Mouse (Mus musculus): ENCODE measurements around the gene Cemip.
"Not testable (repeated sequence)": the region's sequence is repeated elsewhere in the genome, so short reads cannot be mapped to it uniquely, and the experiment has no call there.

The Cemip gene

DNA sequence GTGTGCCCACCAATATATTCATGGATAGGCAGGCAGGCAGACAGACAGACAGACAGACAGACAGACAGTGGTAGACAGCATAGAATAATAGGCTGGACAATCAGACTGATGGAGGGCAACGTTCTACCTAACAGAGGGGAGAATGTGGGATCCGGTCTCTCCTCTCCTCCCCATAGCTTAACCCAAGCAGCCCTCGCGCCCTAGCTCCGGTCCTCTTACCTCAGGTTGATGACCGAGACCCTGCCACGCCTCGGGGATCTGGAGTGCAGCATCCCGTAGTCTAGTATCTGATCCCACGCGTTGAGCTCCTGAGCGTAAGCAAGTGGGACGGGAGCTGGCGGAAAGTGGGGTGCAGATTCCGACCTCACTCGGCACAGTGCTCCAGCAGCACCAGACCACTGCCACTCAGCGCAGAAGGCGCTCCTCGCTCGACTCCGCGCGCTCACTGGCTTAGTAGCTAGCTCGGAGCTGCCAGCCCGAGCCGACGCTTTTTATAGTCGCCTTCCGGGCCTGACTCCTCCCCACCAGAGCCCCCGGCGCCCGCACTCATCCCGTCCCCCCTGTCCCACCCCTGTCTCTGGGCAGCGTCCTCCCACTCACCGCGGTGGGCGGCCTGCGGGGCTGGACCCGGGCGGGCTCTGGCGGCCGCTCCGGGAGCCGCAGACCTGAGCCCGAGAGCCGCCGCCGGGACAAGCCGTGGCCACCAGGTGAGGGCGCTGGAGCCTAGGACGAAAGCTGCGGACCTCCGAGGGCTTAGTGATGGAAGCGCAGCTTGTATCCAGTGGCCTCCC, at the start of gene Cemip:
Gene Cemip (minus strand): TSS at position 464 of the 791 bp plus-strand sequence.
- ATAC-seq (ENCODE audit: insufficient number of reproducible peaks, low FRiP score, low TSS enrichment) = peak; percentile 77

DNA sequence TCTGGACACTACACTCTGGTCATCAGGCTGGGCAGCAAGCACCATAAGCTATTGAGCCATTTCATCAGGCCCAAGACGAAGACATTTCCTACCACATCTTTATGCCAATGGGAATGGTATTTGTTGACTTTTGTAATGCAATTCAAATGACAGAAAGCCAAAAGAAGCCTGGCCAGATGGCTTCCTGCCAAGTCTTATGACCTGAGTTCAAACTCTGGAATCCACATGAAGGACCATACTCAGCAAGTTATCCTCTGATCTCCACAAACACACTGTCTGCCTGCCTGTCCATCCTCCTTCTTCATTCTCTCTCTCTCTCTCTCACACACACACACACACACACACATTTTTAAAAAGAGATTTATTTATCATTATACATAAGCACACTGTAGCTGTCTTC, 46.4 kb upstream of the Cemip start:
- ATAC-seq (ENCODE audit: insufficient number of reproducible peaks, low FRiP score, low TSS enrichment) = no peak

DNA sequence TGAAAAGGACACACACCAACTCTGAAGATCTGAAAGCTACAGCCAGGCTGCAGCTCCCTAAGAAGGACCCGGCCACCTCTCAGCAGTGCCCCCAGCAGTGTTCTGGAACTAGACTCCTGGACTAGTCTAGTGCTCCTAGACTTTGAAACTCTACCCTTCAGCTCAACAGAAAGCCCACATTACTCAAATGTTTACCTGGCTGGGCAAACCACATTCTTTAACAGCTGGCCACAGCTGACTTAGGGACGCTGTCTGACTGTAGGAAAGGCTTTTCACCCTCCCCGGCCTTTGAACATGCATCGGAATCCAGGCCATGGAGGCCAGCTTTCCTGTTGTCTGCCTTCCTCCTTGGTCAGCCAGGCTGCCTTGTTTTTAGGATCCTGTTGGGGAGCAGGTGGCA, 45.4 kb upstream of the Cemip start:
- no peak for ATAC-seq (ENCODE audit: insufficient number of reproducible peaks, low FRiP score, low TSS enrichment)

DNA sequence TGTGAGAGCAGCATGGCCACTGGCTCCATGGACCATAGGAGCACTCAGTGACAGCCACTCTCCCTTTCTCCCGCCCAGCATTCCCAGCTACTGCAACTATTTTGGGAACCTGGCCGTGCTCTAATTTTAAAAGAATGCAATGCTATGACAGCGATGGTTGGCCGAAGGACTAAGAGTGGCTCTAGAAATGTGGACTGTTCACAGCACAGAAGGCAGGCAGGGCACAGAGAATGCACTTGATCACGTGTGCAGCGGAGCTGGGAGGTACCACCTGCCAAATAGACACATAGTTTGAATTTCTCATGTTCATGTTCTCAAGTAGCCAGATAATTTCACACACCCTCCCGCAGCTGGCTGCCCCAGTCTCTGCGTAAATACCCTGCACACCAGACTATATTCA, 42.4 kb upstream of the Cemip start:
- ATAC-seq (ENCODE audit: insufficient number of reproducible peaks, low FRiP score, low TSS enrichment) = peak; percentile 54

DNA sequence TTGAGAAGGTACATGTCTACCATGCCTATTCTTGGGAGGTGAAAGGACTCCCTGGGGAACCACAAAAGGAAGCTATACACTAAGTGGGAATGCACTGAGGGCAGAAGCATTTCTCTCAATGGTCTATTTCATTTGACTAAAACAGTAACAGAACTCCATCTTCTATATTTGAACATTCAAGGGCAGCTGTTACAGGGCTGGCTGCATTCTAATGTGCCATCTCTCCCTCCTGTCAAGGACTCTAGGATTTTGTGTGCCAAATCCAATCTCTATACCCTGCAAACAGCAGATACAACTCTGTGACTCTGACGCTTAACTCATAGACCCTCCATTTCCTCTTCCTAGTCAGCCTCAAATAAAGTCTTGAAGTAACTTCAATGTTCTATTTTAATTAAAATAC, 39.4 kb upstream of the Cemip start:
- ATAC-seq (ENCODE audit: insufficient number of reproducible peaks, low FRiP score, low TSS enrichment) = no peak

DNA sequence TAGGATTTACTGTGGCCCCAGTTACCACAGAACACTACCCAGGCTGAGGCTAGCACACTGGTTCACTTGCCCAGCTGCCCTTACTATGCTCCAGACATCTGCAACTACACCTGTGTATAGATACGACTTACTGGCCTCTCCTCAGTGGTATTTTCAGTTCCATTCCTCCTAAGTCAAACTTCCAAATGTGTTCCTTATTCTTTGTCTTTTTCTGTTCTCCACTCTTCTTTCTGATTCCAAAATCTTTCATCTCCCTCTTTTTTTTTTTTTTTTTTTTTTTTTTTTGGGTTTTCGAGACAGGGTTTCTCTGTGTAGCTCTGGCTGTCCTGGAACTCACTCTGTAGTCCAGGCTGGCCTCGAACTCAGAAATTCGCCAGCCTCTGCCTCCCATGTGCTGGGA, 37.3 kb upstream of the Cemip start:
- ATAC-seq (ENCODE audit: insufficient number of reproducible peaks, low FRiP score, low TSS enrichment) = not testable (repeated sequence)

DNA sequence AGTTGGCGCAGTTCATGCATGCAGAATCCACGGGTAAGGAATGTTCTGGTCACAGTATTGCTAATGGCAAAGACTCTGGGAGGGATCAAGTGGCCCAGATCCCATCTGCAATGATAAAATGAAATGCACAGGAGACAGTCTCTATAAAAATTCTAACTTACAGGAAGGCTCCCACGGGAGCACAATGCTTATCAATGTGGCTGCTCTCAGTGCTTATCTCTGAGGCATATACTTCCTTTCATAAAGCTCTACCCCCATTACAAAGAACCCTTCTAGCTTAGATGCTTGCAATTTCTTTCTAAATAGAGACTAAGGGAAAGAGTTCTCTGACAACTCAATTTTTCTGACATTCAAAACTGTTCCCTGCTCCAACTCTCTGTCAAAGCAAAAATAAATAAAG, 35.5 kb upstream of the Cemip start:
- ATAC-seq (ENCODE audit: insufficient number of reproducible peaks, low FRiP score, low TSS enrichment) = no peak

DNA sequence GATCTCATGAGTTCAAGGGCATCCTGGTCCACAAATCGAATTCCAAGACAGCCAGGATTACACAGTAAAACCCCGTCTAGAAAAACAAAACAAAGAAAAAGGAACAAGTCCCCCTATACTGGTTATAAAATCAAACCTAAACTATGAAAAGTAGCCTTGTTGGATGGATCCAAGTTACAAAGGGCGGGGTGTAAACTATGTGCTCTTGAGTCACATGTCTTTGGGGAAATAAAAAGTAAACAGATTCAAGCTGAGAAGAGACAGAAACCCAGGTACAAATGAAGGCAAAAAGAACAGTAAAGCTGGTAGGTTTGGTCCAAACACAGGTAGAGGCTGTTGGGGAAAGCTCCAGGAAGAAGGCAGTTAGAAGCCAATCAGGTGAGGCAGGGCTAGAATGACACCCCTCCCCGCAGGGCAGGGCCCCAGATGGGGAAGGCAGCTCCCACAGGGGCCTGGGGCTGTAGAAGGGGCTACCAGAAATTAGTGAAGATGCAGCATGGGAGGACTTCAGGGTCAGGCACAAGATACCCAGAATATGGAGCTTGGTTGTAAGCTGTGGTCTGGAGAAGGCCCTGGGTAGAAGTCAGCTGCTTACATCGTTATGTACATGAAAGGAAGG, 33.9 kb upstream of the Cemip start:
- ATAC-seq (ENCODE audit: insufficient number of reproducible peaks, low FRiP score, low TSS enrichment) = no peak

DNA sequence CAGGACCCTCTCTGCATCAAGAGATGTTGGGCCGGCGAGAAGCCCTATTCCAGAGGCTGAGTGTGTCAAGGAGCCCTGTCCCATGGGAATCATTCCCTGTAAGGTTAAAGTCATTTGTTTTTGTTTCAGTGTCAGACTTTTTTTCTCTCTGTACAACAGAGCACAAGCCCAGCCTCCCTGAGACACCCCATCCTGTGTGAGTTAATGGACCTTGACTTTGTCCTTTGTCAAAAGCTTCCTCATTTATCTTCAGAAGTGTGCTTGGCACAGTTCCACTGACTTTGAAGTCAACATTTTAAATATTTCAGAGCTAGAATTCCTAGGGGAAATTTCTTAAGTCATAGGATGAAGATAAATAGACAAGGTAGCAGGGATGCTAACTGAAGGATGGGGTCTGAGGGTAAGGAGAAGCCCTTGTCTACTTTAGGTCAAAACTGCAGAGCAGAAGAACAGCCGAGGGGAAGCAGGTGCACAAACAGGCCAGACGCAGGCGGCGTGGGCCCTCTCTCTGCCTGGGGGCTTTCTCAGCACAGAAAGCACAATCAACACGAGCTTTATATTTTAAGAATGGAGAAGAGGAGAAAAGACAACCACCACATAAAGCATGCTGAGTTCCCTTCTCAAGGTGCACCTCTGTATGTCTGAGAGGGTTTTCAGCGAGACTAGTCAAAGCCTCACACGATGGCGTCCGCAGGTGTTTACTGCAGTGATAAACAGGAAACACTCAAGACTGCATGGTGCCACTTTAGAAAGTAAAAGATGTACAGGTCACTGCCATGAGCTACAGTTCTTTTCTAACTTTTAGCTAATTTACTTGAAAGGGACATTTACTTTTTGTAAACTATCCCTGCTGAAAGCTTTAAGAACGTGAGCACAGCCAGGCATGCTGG, 33.2 kb upstream of the Cemip start:
- no peak for ATAC-seq (ENCODE audit: insufficient number of reproducible peaks, low FRiP score, low TSS enrichment)

DNA sequence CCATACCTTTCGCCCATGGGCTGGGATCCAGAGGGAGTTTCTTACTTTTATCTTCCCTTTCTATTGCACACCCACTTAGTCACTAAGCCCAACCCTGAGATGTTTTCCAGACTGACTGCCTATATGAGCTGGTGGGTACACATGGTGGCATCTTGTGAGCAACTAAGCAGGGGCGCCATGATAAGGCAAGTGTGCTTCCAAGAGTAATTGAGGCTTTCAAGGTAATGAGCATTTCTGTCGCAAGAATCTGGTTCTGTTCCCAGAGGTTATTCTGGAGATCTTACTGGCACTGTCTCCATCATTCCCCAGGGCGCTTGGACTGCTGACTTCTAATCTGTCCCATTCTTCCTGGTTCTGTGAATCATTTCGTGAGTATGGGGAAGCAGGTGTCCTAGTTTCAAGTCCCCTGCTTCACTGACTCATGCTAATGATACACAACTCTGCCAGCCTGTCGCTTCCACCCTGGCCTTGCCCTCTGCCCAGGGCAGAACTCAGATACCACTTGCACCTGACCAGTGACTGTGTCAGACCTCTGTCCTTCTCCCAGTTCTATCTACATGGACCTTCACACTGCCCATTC, 31.3 kb upstream of the Cemip start:
- ATAC-seq (ENCODE audit: insufficient number of reproducible peaks, low FRiP score, low TSS enrichment) = no peak

DNA sequence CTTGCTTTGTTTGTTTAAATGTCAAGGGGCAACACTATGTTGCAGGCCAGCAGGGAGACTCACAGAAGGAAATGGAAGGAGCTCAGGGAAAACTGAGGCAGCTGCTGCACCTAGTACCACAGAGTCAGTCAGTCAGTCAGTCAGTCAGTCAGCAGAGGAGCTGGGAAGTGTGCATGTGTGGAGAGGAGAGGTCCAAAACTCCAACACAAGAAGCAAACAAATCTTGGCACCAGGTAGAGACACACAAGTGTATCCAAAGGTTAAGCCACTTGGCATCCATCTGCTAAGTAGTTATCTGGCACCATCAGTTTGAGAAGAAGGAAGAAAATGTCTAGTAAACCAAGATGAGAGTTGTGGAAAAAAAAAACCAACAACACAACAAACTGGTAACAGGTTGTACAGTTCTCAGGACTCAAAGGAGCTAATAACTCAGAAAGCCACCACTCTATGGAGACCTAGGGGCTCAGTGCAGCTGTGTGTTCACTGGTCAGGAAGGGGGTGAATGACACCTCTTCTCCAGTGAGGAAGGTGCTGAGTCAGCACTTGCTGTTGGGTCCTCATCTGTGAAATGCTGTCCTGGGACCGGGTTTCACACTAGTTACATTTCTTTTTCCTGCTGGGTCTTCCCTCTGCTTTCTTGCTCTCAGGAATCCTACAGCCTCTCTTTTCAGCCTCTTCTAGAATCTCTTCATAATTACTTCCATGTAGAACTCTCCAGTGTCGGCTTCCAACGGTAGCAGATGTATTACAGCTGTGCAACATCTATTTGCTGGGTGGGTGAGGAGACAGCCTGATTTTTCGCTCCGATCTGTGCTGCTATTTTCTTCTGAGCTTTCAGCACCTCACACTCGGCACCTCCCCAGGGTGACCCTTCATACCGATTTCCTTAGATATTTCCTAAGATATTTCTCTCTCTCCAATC, 30.6 kb upstream of the Cemip start:
- ATAC-seq (ENCODE audit: insufficient number of reproducible peaks, low FRiP score, low TSS enrichment) = no peak

DNA sequence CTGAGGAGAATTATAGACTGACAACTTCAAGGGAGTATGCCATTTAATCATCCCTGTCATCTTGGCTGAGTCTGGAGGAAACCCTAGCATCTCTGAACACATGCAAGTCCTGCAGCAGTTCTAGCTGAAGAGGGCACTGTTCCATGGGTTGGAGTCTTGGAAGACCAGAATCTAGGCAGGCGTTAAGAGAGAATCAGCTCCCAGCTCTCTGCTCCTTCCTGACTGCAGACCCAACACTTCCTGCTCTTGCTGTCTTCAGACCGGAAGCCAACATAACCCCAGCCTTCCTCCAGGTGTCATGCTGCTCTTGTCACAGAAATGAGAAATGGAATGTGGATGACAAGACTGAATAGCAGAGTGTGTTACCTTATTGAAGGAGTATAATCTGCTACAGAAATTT, 29.1 kb upstream of the Cemip start:
- no peak for ATAC-seq (ENCODE audit: insufficient number of reproducible peaks, low FRiP score, low TSS enrichment)

DNA sequence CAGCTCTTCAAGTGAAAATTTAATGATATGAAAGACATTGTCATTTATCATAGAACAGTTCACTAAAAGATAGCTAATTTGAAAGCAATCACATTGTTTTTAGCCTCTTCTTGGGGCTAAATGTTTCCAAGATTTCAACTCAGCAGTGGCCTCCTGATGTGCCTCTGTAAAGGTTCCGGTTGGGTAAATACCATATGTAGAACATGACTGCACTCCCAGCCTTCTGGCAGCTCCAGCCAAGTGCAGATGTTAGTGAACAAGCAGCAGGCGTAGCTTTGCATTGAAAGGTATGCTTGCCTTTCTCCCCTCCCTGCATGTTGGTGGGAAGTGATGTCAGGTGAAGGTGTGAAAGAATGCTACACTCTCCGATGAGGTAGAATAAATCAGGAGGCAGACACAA, 28.5 kb upstream of the Cemip start:
- no peak for ATAC-seq (ENCODE audit: insufficient number of reproducible peaks, low FRiP score, low TSS enrichment)

DNA sequence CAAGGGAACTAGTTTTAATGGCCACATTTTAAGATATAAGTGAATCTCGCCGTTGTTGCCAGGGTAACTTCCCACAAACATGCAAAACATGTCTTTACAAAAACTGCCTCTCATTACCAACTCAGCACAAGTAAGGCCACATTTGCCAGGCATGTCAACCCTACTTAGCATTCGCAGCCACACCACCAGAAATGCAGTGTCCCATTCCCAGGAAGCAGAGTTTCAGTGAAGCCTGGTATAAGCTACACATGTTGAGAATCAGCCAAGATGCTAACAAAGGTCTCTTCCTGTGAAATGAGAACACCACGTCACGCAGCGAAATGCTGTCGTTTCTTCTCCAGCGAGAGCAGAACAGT, 26.7 kb upstream of the Cemip start:
- no peak for ATAC-seq (ENCODE audit: insufficient number of reproducible peaks, low FRiP score, low TSS enrichment)

DNA sequence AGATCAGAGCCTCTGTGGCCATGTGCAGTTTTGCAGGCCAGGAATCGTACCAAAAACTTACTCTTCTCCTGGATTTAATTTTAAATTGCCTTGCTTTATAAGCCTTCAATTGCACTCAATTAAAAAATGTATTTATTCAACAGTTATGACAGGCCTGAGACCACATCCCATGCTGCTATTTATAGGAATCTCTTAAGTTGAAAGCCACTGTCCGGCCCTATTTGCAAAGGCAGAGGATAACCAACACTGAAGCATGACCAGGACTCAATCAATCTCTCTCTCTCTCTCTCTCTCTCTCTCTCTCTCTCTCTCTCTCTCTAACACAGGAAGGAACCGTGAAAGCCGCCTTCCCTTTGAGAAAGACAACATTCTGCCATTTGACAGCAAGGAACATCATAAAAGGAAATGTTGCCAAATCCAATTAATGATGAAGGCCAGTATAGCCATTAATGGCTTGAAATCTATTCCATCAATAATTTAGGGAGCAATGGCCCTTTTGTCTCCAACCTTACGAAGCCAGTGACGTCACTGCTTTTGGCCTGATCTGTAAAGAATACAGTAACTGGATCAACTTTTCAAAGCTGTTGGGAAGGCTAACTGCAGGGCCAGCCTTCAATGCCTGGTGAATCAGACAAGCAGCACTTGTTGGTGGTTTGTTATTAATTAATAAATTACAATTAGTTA, 26.2 kb upstream of the Cemip start:
- ATAC-seq (ENCODE audit: insufficient number of reproducible peaks, low FRiP score, low TSS enrichment) = no peak

DNA sequence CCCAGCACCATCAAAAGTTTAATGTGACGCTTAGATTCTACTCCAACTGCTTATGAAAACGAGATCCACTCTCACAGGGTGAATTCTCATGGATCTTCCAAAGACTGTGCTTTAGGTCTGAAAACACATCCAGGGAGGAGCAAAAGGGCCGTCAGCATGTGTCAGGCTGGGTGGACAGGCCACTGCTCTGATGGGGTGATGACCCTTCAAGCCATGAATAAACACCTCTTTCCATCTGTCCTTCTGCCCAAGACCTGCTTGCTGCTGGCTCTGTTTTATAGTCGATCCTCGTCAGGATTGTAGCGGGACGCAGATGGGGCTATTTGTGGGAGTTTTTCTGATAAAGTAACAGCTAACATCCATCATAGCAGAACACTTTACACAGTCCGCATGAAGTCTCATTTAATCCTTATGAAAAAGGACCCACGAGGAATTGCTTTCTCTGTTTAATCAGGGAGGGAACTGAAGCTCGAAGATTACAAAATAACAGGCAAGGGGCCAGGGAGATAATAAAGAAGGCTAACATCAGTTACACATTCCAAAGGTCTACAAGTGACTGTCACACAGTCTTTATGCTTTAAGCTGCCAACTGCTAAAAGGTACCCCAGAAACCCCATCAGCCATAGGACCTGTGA, 25.5 kb upstream of the Cemip start:
- ATAC-seq (ENCODE audit: insufficient number of reproducible peaks, low FRiP score, low TSS enrichment) = no peak

DNA sequence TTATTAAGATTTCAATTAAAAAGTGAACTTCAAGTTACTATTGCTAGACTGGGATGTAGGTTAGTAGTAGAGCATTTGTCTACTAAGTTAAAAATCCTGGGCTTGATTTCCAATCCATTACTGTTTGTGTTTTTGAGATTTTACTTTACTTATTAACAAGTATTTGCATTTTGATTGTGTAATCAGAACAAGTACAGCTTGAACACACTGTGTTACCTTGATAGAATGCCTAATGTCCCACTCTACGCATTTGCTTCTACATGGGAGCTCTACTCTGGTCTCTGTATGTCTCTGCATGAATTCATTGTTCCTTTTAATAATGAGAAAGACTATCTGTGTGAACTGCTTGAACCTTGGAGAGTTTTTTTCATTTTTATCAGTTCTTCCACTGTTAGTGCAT, 20.6 kb upstream of the Cemip start:
- no peak for ATAC-seq (ENCODE audit: insufficient number of reproducible peaks, low FRiP score, low TSS enrichment)

DNA sequence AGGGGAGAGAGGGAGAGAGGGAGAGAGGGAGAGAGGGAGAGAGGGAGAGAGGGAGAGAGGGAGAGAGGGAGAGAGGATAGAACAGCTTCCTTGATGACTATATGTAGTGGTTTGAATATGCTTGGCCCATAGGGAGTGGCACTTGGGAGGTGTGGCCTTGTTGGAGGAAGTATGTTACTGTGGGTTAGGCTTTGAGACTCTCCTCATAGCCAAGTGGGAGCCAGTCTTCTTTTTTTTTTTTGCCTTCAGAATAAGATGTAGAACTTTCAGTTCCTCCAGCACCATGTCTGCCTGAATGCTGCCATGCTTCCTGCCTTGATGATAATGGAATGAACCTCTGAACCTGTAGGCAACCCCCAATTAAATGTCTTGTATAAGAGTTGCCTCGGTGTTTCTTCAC, 16.3 kb upstream of the Cemip start:
- no peak for ATAC-seq (ENCODE audit: insufficient number of reproducible peaks, low FRiP score, low TSS enrichment)

DNA sequence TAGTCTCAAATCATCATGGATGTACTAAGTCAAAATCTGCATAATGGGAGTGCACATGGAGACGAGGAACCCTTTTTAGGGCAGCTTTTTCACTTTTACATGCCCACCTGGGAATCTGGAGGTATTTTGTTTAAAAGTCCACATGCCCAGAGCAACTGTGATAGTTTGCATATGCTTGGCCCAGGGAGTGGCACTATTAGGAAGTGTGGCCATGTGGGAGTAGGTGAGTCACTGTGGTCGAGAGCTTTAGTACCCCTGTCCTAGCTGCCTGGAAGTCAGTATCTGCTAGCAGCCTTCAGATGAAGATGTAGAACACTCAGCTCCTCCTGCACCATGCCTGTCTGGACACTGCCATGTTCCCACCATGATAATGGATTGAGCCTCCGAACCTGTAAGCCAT, 14.4 kb upstream of the Cemip start:
- no peak for ATAC-seq (ENCODE audit: insufficient number of reproducible peaks, low FRiP score, low TSS enrichment)

All from cerebellum, adult (tissue).